Mouse (Mus musculus) kidney, adult 2 months (tissue): ENCODE results near the gene Galnt18.

Experiments used
- CTCF ChIP-seq: fragments of 200-500 bp; conservative IDR thresholded peaks from 2 replicates; pipeline ENCODE4 v1.5.1; 2011; ENCODE audit warnings: low read depth, mild to moderate bottlenecking, control low read depth, low read length, moderate library complexity, mixed read lengths; ENCODE audit not compliant: insufficient read depth, insufficient read length
- POLR2A ChIP-seq: fragments of 200-500 bp; IDR thresholded peaks from one replicate; pipeline ENCODE4 v1.6.1; 2011; ENCODE audit warnings: low read depth, low read length, control low read depth

DNA sequence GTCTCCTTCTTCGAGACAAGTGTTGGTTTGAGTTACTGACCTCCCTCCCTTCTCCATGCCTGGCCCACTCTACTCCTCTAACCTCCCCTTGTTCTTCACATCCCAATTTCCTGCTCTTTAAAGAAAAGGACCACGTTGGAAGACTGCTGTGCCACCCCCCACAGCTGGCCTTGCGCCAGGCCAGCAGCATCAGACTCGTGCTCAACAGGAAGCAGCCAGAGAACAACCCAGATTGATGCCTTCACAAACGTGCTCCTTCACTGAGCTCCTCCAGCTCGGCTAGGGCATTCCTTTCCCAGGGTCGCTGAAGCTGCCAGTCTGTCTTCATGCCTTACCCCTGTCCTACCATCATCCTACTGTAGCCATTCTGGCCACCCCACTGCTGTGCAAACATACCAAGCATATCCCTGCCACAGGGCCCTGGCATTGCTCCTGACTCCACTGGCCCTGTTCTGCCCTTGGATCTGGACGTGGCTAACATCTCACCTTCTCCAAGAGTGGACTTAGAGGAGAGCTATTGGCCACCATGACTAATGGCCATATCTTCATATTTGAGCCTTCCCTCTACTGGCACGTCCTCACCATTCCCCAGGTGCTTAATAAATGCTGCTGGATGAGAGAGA, 13.5 kb downstream of the Galnt18 start:
- TF ChIP-seq POLR2A (no peak), CTCF (no peak)
